Mouse (Mus musculus): Measurements from ENCODE around the gene Slc19a1. TPM values are rescaled to one million over a fixed set of nuclear protein-coding genes. Genes with fewer than 3 reads are reported as not detected.

The Slc19a1 gene
- polyA plus RNA-seq (2015; fragmentation: Nextera tagmentation; extraction: Ambion mirVana) = 30.9 and 34.9 TPM in 2 replicates

DNA sequence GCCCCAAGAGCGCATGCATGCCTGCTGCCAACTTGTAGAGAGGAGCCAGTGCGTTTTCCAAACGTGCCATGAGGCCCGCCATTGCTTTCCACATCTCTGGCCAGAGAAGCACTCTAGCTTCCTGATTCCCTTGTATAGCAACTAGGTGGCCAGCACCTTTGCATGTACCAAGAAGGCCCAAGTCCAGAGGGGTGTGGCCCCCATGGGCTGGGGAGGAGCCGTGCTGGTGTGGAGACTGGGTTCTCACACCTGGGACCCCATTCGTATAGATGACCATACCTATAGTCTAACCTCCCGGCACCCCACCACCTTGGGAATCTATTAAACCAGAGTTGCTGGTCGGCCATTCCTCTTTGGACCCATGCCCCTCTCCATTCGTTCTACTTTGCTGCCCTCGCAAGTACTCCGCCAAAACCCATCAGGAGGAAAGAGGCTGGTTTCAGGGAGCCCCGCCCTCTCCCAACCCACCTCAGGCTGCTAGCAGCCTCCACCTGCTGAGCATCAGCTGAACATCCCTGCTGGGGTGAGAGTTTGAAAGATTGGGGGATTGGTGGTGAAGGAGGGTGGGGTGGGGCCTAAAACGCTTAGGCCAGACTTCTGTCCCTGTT, at the start of gene Slc19a1:
Slc19a1 (plus strand) TSS at position 474 of the 608 bp plus-strand sequence.
- Histone ChIP-seq H3K27ac (peak within 1 kb of the TSS; percentile 82), H3K9ac (peak within 1 kb of the TSS; percentile 84), H3K4me2 (peak within 1 kb of the TSS; percentile 88), H3K9me3 (no peaks in the 10 kb centered on the region), H3K4me1 (replicated peaks) (peaks cover 32% of the 10 kb centered on the region), H3K36me3 (no peaks in the 10 kb centered on the region), H3K27me3 (0 out of 2 replicates have a peak, but pooled peaks cover 5% of the 10 kb centered on the region), H3K4me3 (peak within 1 kb of the TSS; percentile 65)
- 39% methylated on average over 13 of the region's 13 CpGs for WGBS
- ATAC-seq (ENCODE audit: low FRiP score) = no peak

GRCm38 (mm10) chr10:76988586-76988985, 43.5 kb upstream of the Slc19a1 start:
- Histone ChIP-seq H3K36me3 (no peaks in the 10 kb centered on the region), H3K4me3 (no peak overlapping the region), H3K27me3 (0 out of 2 replicates have a peak, but pooled peaks cover 5% of the 10 kb centered on the region), H3K9me3 (no peaks in the 10 kb centered on the region), H3K9ac (no peak overlapping the region), H3K27ac (no peak overlapping the region), H3K4me2 (no peak overlapping the region), H3K4me1 (replicated peaks) (no peaks in the 10 kb centered on the region)
- no peak for ATAC-seq (ENCODE audit: low FRiP score)
- WGBS = 92% methylated on average over 5 of the region's 5 CpGs

- Histone ChIP-seq H3K27ac (no peak overlapping the region), H3K4me2 (no peak overlapping the region), H3K9ac (no peak overlapping the region), H3K27me3 (no peaks in the 10 kb centered on the region), H3K36me3 (no peaks in the 10 kb centered on the region), H3K4me3 (no peak overlapping the region), H3K4me1 (replicated peaks) (no peaks in the 10 kb centered on the region), H3K9me3 (peaks cover 3% of the 10 kb centered on the region; the same call in 1 of the 2 replicates)
- ATAC-seq (ENCODE audit: low FRiP score) = no peak
- WGBS = 50% methylated on average over 3 of the region's 3 CpGs
These were observed 39.6 kb upstream of the Slc19a1 start for GRCm38 (mm10) chr10:76992456-76992855.

DNA sequence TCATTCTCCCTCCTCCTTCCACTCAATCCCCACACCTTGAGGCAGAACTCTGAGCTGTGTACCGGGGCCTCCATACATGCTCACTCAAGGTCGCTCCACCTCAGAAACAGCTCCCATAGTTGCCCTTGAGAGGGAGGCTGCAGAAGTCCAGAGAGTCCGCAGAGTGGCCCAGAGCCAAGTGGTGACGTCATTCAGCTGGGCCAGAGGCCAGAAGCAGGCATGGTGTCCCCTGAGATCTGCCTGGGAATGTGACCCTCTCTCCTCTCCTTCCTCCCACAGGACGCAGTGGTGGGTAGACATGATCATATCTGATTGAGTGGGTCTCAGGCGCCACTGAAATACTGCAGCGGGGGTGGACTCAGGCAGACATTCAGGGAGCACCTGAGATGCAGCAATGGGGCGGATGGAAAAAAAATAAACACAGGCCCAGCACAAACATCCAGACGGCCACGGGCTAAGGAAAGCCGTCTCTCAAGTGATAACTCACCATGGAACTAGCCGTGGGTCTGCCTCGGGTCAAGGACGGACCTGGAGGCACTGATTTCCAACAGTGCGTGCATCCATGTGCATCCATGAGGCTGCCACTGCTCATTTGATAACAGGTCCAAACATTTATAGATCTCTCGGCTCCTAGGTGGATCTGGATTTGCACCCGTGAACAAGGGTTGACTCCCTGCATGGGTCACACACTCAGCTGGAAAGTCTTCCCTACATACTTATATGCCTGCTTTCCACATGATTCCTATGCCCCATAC, 34.1 kb upstream of the Slc19a1 start:
- Histone ChIP-seq H3K4me3 (no peak overlapping the region), H3K4me1 (replicated peaks) (no peaks in the 10 kb centered on the region; the same call in 1 of the 2 replicates), H3K36me3 (no peaks in the 10 kb centered on the region), H3K27me3 (no peaks in the 10 kb centered on the region), H3K4me2 (no peak overlapping the region), H3K27ac (no peak overlapping the region), H3K9ac (no peak overlapping the region), H3K9me3 (peaks cover 3% of the 10 kb centered on the region; the same call in 1 of the 2 replicates)
- 76% methylated on average over 17 of the region's 17 CpGs for WGBS
- peak; percentile 49; the same call in 1 of the 2 replicates for ATAC-seq (ENCODE audit: low FRiP score)

DNA sequence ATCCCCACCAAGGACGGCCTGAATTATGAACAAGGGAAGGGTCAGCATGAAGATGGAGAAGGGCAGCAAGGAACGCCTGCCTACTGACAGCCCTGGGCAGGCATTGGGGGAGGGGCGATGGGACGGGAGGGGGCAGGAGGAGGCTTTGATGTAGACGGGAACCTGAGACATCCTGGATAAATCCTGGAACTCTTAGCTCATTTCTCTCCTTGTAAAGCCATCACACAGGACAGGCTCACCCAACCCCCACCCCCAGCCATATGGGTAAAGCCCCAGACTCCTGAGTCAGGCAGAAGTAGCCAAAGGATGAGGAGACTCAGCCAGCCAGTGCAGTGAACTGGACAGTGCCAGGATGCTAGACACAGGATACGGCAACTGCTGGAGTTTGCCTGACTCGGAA, 27.1 kb upstream of the Slc19a1 start:
- Histone ChIP-seq H3K4me1 (replicated peaks) (peaks cover 18% of the 10 kb centered on the region), H3K4me2 (no peak overlapping the region), H3K9ac (no peak overlapping the region), H3K36me3 (no peaks in the 10 kb centered on the region), H3K4me3 (no peak overlapping the region), H3K27me3 (no peaks in the 10 kb centered on the region), H3K9me3 (no peaks in the 10 kb centered on the region), H3K27ac (no peak overlapping the region)
- no peak for ATAC-seq (ENCODE audit: low FRiP score)
- 39% methylated on average over 7 of the region's 7 CpGs for WGBS

DNA sequence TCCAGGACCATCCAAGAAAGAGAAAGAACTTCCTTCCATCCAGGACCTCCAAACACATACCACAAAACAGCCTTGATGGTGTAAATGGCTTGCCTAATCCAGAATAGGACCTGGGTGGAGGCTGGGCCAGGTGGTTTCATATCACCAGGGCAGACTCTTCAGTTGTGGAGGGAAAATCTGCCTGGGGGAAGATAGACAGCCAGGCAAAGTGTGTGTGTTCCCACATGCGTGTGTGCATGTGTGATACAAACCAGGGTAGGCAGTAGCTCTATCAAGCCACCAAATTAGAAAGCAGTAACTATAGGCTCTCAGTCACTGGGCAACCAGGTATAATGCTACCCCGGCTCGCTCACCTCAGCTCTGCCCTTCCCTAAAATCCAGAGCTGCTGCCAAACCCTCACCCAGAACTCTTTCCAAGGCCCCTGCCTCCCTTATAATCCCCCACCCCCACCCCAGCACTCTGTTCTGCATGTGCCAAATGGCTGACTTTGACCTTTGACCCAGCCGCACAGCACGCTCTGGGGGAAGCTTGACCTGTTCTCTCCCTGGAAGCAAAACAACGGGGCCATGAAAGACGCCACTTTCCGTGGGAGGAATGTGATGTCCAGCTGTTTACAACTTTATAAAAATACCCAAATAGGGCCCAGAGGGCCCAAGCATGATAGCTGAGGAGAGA, 24.5 kb upstream of the Slc19a1 start:
- ATAC-seq (ENCODE audit: low FRiP score) = no peak
- Histone ChIP-seq H3K4me1 (replicated peaks) (peaks cover 18% of the 10 kb centered on the region), H3K4me3 (no peak overlapping the region), H3K4me2 (no peak overlapping the region), H3K9ac (no peak overlapping the region), H3K36me3 (no peaks in the 10 kb centered on the region), H3K27me3 (no peaks in the 10 kb centered on the region), H3K27ac (peak overlapping the region; percentile 79), H3K9me3 (no peaks in the 10 kb centered on the region)
- WGBS = 31% methylated on average over 8 of the region's 8 CpGs

- Histone ChIP-seq H3K9ac (peak overlapping the region; percentile 39; the same call in 1 of the 2 replicates), H3K27me3 (no peaks in the 10 kb centered on the region), H3K27ac (peak overlapping the region; percentile 79), H3K4me1 (replicated peaks) (peaks cover 18% of the 10 kb centered on the region), H3K4me2 (no peak overlapping the region), H3K4me3 (no peak overlapping the region), H3K9me3 (no peaks in the 10 kb centered on the region), H3K36me3 (no peaks in the 10 kb centered on the region)
- peak; percentile 61; the same call in 1 of the 2 replicates for ATAC-seq (ENCODE audit: low FRiP score)
- WGBS = 16% methylated on average over 9 of the region's 9 CpGs
These were observed 23.9 kb upstream of the Slc19a1 start for GRCm38 (mm10) chr10:77008109-77008561.

DNA sequence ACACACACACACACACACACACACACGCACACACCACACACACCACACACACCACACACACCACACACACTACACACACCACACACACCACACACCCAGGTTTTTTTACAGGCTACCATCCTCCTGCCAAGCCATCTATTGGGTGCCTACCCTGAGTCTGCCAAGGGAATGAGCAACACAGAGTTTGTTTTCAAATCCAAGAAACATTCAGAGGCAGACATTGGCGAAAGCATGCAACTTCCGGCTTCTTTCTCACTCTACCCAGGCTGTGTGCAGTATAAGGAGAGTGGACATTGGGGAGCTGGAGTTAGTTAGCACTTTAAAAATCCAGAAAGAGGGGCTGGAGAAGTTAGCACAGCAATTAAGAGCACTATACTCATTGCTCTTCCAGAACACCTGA, 23.3 kb upstream of the Slc19a1 start:
- Histone ChIP-seq H3K9me3 (no peaks in the 10 kb centered on the region), H3K4me1 (replicated peaks) (peaks cover 18% of the 10 kb centered on the region), H3K27me3 (no peaks in the 10 kb centered on the region), H3K4me3 (no peak overlapping the region), H3K9ac (no peak overlapping the region), H3K36me3 (no peaks in the 10 kb centered on the region), H3K4me2 (no peak overlapping the region), H3K27ac (peak overlapping the region; percentile 62)
- 84% methylated on average over 3 of the region's 3 CpGs for WGBS
- no peak for ATAC-seq (ENCODE audit: low FRiP score)

- no peak overlapping the region for H3K4me2 ChIP-seq
- ATAC-seq (ENCODE audit: low FRiP score) = no peak
- H3K4me1 ChIP-seq (replicated peaks) = peaks cover 16% of the 10 kb centered on the region
- no peak overlapping the region for H3K4me3 ChIP-seq
- H3K27me3 ChIP-seq = no peaks in the 10 kb centered on the region
- H3K9me3 ChIP-seq = no peaks in the 10 kb centered on the region
- no peak overlapping the region for H3K9ac ChIP-seq
- WGBS = 84% methylated on average over 4 of the region's 4 CpGs
- no peak overlapping the region for H3K27ac ChIP-seq
- no peaks in the 10 kb centered on the region for H3K36me3 ChIP-seq
These were observed 20.4 kb upstream of the Slc19a1 start for GRCm38 (mm10) chr10:77011681-77012080.

- Histone ChIP-seq H3K27me3 (no peaks in the 10 kb centered on the region), H3K9me3 (no peaks in the 10 kb centered on the region), H3K27ac (no peak overlapping the region), H3K4me1 (replicated peaks) (no peaks in the 10 kb centered on the region; the same call in 1 of the 2 replicates), H3K4me3 (no peak overlapping the region), H3K9ac (no peak overlapping the region), H3K36me3 (no peaks in the 10 kb centered on the region), H3K4me2 (no peak overlapping the region)
- no peak for ATAC-seq (ENCODE audit: low FRiP score)
- 88% methylated on average over 7 of the region's 7 CpGs for WGBS
These were observed 16.0 kb upstream of the Slc19a1 start for GRCm38 (mm10) chr10:77016080-77016479.

DNA sequence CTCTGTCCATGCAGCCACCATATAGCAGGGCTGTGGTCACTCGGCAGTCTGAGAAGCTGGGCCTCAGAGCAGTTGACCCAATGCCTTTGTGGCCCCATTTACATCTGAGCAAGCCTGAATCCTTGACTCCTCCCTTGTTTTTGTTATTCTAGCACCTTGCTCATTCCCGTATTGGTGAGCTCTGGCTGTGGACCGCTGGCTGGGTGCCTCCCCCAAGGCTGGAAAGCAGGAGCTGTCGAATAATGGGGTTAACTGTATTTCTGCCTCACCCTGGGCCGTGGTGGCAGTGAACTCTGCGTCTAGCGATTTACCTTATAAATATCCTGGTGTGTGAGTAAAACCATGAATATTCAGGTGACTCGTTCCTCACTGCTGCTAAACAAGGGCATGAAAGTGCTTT, 15.5 kb upstream of the Slc19a1 start:
- no peak overlapping the region for H3K27ac ChIP-seq
- H3K9ac ChIP-seq = no peak overlapping the region
- ATAC-seq (ENCODE audit: low FRiP score) = no peak
- WGBS = 29% methylated on average over 8 of the region's 8 CpGs
- H3K4me2 ChIP-seq = no peak overlapping the region
- H3K27me3 ChIP-seq = no peaks in the 10 kb centered on the region
- no peaks in the 10 kb centered on the region for H3K36me3 ChIP-seq
- no peaks in the 10 kb centered on the region; the same call in 1 of the 2 replicates for H3K4me1 ChIP-seq (replicated peaks)
- H3K9me3 ChIP-seq = no peaks in the 10 kb centered on the region
- H3K4me3 ChIP-seq = no peak overlapping the region

- Histone ChIP-seq H3K4me3 (no peak overlapping the region), H3K9me3 (no peaks in the 10 kb centered on the region), H3K27me3 (no peaks in the 10 kb centered on the region), H3K4me2 (no peak overlapping the region), H3K4me1 (replicated peaks) (no peaks in the 10 kb centered on the region; the same call in 1 of the 2 replicates), H3K27ac (no peak overlapping the region), H3K36me3 (no peaks in the 10 kb centered on the region), H3K9ac (no peak overlapping the region)
- WGBS = 76% methylated on average over 2 of the region's 2 CpGs
- no peak for ATAC-seq (ENCODE audit: low FRiP score)
These were observed 15.0 kb upstream of the Slc19a1 start for GRCm38 (mm10) chr10:77017061-77017460.

Data from hindbrain, embryonic 13.5 days (tissue).